Mouse (Mus musculus) layer of hippocampus, postnatal 36 days (tissue): ENCODE data around the gene Olfr620. TPM values are rescaled to one million over a fixed set of nuclear protein-coding genes. Genes with fewer than 3 reads are reported as not detected.

Experiments used
- DNase-seq, 2 experiments: peaks; one replicate each; pipeline ENCODE4 v3.0.0; 2022
- microRNA-seq, 2 experiments: library from miRNA; unstranded; fragments of <30 nt; microRNA quantifications; one replicate each; pipeline ENCODE4 v1.2.0; 2021
- total RNA-seq, 2 experiments: library from RNA; stranded (reverse); gene quantifications; 2 replicates each; pipeline ENCODE4 v1.2.3; 2021

Olfr620 gene
- not detected for total RNA-seq

GRCm38 (mm10) chr7:103612434-103612833 is at the start of gene Olfr620:
TSS of gene Olfr620 (minus strand) at chr7:103612534.
- DNase-seq, result no peak

DNA sequence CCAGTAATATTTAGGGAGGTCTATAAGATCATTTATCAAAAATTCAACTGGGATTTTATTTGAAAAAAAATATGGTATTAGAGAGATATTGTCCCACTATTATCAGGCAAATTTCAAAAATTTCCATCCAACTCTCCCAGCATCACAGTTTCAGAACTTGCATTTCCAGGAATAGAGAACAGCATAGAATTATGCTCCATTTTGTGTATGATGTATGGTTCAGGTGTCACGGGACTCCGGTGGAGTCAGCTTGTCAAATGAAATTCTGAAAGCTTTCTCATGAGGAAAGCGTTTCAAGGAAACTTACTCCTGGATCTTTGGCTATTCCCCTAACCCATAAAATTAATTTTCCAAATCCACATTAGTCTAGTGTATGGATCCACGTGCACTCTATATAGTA is 31.7 kb upstream of the Olfr620 start:
- DNase-seq, result no peak

- DNase-seq, result no peak
These were observed 30.3 kb upstream of the Olfr620 start, which contains the start of gene Olfr622 for GRCm38 (mm10) chr7:103642602-103643001. TSS of gene Olfr622 (minus strand) at chr7:103642702.

- no peak for DNase-seq
These were observed 24.5 kb upstream of the Olfr620 start for GRCm38 (mm10) chr7:103636795-103637194.

DNA sequence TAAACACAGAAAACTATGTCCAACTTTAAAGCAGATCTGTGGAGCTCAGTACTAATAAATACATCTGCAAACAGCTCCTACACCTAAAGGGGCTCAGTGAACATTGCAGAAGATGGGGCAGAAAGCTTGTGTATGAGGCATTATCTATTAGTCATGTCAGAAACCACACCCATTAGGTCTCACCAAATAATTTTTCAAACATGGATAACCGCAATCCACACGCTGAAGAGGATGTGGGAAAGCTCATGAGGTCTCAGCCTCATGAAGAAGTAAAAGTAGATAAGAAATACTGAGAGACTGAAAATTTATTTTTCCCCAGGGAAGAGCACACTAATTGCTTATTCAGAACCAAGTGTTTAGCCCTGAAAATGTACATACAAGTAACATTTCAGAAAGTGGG is 4.9 kb downstream of the Olfr620 start:
- no peak for DNase-seq

DNA sequence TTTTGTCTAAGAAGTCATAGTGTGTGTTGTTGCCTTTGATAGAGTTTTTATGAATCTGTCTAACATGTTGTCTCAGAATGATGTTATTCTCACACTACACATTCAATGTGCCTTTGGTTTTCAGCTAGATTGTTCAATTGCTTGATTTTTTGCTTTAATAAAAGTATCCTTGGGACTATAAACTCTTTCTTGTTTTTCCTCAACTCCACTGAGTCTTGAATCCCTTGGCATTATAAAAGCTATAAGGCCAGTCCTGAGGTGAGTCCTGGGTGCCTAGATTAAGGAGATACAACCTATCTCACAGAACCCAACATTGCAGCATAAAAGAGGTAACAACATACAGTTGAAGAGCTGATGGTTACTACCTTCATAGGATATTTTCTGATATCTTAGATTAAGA is 12.1 kb downstream of the Olfr620 start, which contains the start of gene Olfr619:
Olfr619 (plus strand) TSS at position 301 of the 400 bp plus-strand sequence.
- no peak for DNase-seq

GRCm38 (mm10) chr7:103589803-103590202 is 22.5 kb downstream of the Olfr620 start, which contains the start of gene Olfr618:
TSS of gene Olfr618 (plus strand) at chr7:103590103.
- DNase-seq, result no peak

DNA sequence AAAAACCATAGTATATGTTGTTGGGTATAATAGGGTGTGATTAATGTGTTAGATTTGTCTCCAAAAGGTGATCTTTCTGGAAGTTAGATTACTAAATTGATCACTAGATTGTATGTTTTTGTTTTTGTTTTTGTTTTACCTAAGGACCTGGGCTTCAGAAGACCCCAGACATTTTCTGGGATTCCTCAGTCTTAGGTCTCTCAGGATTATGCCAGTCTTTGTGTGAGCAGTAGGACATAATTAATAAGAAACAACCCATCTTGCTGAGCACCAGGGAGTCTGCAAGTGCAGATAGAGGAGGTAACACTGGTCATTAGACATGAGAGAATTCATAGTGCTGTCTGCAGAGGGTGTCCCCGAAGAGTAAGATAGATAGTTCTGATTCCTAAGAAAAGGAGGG is 39.6 kb downstream of the Olfr620 start, which contains the start of gene Olfr617:
Olfr617 (plus strand) TSS at position 301 of the 400 bp plus-strand sequence.
- no peak for DNase-seq

DNA sequence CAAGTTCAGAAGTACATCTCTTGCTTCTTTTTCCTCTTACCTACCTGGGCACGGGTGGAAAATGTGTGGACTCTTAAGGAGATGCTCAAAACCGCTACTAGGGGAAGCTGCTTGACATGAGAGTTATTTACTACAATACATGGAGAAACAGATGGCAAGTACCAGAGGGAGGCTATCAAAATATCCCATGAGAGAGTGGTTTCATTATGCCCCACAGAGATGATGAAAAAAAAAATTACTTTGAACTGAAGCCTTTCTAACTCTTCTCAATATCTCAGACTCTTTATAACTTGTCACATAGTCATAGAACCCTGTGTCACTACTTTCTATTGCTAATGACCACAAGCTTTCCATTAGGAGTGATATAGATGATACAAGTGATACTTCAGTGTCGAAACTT is 43.3 kb downstream of the Olfr620 start, which contains the start of gene Olfr616:
Olfr616 (minus strand) TSS at position 101 of the 400 bp plus-strand sequence.
- DNase-seq, result no peak

- no peak for DNase-seq
These were observed 56.6 kb downstream of the Olfr620 start, which contains the start of gene Olfr615 for GRCm38 (mm10) chr7:103555779-103556178. TSS of gene Olfr615 (plus strand) at chr7:103556079.

Small RNA genes within 50 kb of the gene (microRNA-seq; reads per million reads assigned to microRNA genes)
- gene Gm26506, result 0 reads per million in 2 experiments

Other genes starting within 250 kb of the Olfr620 start
- gene Olfr601, start 249.9 kb downstream of the Olfr620 start, total RNA-seq, result not detected
- gene Olfr603, start 226.4 kb downstream of the Olfr620 start, total RNA-seq, result not detected
- gene Usp17lc, start 197.5 kb downstream of the Olfr620 start, total RNA-seq, result not detected
- gene Olfr605, start 167.1 kb downstream of the Olfr620 start, total RNA-seq, result not detected
- not detected for gene Olfr606, start 163.5 kb downstream of the Olfr620 start, total RNA-seq
- not detected for gene Olfr607, start 148.4 kb downstream of the Olfr620 start, total RNA-seq
- not detected for gene Olfr608, start 142.7 kb downstream of the Olfr620 start, total RNA-seq
- gene Olfr609, start 114.5 kb downstream of the Olfr620 start, total RNA-seq, result not detected
- not detected for gene Olfr610, start 100.4 kb downstream of the Olfr620 start, total RNA-seq
- not detected for gene Olfr611, start 91.7 kb downstream of the Olfr620 start, total RNA-seq
- not detected for gene Olfr612, start 69.8 kb downstream of the Olfr620 start, total RNA-seq
- gene Olfr613, start 64.5 kb downstream of the Olfr620 start, total RNA-seq, result not detected
- not detected for gene Olfr615, start 56.5 kb downstream of the Olfr620 start, total RNA-seq
- gene Olfr616, start 43.4 kb downstream of the Olfr620 start, total RNA-seq, result not detected
- gene Olfr617, start 39.5 kb downstream of the Olfr620 start, total RNA-seq, result not detected
- gene Olfr618, start 22.4 kb downstream of the Olfr620 start, total RNA-seq, result not detected
- gene Olfr619, start 12.0 kb downstream of the Olfr620 start, total RNA-seq, result not detected
- gene Olfr622, start 30.2 kb upstream of the Olfr620 start, total RNA-seq, result not detected
- gene Olfr623, start 51.2 kb upstream of the Olfr620 start, total RNA-seq, result not detected
- gene Olfr624, start 58.7 kb upstream of the Olfr620 start, total RNA-seq, result not detected
- gene Olfr625-ps1, start 70.2 kb upstream of the Olfr620 start, total RNA-seq, result not detected
- not detected for gene Olfr243, start 102.1 kb upstream of the Olfr620 start, total RNA-seq
- gene Olfr628, start 117.8 kb upstream of the Olfr620 start, total RNA-seq, result not detected
- not detected for gene Olfr629, start 132.4 kb upstream of the Olfr620 start, total RNA-seq
- not detected for gene Olfr630, start 144.8 kb upstream of the Olfr620 start, total RNA-seq
- gene Olfr69, start 159.1 kb upstream of the Olfr620 start, total RNA-seq, result not detected
- gene Olfr68, start 167.2 kb upstream of the Olfr620 start, total RNA-seq, result not detected
- gene Olfr67, start 179.3 kb upstream of the Olfr620 start, total RNA-seq, result not detected
- gene Hbb-bt, start 201.5 kb upstream of the Olfr620 start, total RNA-seq, result 10 to 100 TPM; 35.4 to 54.6 TPM
- 100 to 1,000 TPM; 247 to 439 TPM for gene Hbb-bs, start 215.6 kb upstream of the Olfr620 start, total RNA-seq
- not detected for gene Hbb-bh2, start 228.0 kb upstream of the Olfr620 start, total RNA-seq
- not detected for gene Hbb-bh1, start 230.6 kb upstream of the Olfr620 start, total RNA-seq
- not detected for gene Hbb-y, start 240.7 kb upstream of the Olfr620 start, total RNA-seq